Mouse (Mus musculus) CD4-positive naive resting alpha-beta T cell, adult 57 days (primary cell): ENCODE data around the gene Zcchc9. TPM values are rescaled to one million over a fixed set of nuclear protein-coding genes. Genes with fewer than 3 reads are reported as not detected.

Source experiments
- total RNA-seq: library from RNA; stranded (reverse); gene quantifications from one replicate; pipeline ENCODE4 v1.2.4, GENCODE M21; 2023

Zcchc9 gene
- 48.2 TPM for total RNA-seq

DNA sequence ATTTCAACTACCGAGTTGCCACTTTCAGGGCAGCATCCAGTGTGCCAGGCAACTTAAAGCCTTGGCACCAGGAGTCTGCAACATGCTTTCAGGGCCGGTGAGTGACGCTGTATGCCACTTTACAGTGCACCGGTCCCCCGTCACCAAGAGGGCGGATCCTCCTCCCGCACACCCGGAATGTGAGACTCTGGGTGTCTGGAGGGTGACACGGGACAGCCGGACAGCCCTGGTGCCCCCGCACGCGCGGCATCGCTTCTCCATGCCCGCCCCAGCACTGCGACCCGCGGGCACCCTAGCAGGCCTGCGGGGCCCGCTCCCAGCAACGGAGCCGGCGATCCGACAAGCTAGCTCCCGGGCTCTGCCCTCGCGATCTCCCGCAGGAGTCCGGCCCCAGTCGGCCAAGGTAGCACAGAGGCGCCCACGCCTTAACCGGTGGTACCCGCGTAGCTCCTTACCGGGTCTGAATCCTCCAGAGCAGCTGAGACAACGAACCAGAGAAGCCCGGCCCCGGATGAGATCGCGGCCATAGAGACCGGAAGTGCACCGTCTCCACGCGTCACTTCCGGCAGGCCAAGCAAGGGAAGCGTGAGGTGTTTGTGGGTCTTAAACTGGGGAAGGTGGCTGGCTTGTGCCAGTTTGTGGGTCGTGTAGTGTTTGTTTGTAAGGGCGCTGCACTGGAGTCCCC is at the start of gene Zcchc9:
TSS of gene Zcchc9 (minus strand) at position 551 of the 685 bp plus-strand sequence.

Other genes with a start within 250 kb of the Zcchc9 start
- gene Acot12, start 66.2 kb downstream of the Zcchc9 start, total RNA-seq: not detected
- gene Ckmt2, start 69.2 kb upstream of the Zcchc9 start, total RNA-seq: not detected